Mouse (Mus musculus) hindbrain, postnatal 0 days (tissue): ENCODE results near the gene Kdm8. TPM values are rescaled to one million over a fixed set of nuclear protein-coding genes. Genes with fewer than 3 reads are reported as not detected.

Source experiments
- ATAC-seq: fragments of 200-750 bp; cut with Nextera tagmentation; 2 replicates; pipeline ENCODE4 v1.8.0; 2017; ENCODE audit warnings: mild to moderate bottlenecking, moderate TSS enrichment, moderate library complexity
- DNase-seq: peaks from one replicate; pipeline ENCODE4 v3.0.0-alpha.2; 2015; ENCODE audit warnings: low spot score
- H3K27ac ChIP-seq: fragments of 300-500 bp; sonication (generic); 2 replicates; pipeline ENCODE4 v1.5.1; 2014; ENCODE audit warnings: mild to moderate bottlenecking
- H3K27me3 ChIP-seq: fragments of 300-500 bp; sonication (generic); 2 replicates; pipeline ENCODE4 v1.6.1; 2014; ENCODE audit warnings: low read length, mixed read lengths; ENCODE audit not compliant: insufficient read depth
- H3K36me3 ChIP-seq: fragments of 300-500 bp; sonication (generic); 2 replicates; pipeline ENCODE4 v1.6.1; 2014; ENCODE audit warnings: low read length, mixed read lengths; ENCODE audit not compliant: insufficient read depth
- H3K4me1 ChIP-seq: fragments of 300-500 bp; sonication (generic); 2 replicates; pipeline ENCODE4 v1.6.1; 2014; ENCODE audit warnings: antibody characterized with exemption, low read length, mixed read lengths; ENCODE audit not compliant: insufficient read depth
- H3K4me2 ChIP-seq: fragments of 300-500 bp; sonication (generic); 2 replicates; pipeline ENCODE4 v1.6.1; 2014; ENCODE audit warnings: low read depth, mild to moderate bottlenecking, low read length, moderate library complexity, mixed read lengths
- H3K4me3 ChIP-seq: fragments of 300-500 bp; sonication (generic); 2 replicates; pipeline ENCODE4 v1.5.1; 2014; ENCODE audit warnings: low read length
- H3K9ac ChIP-seq: fragments of 300-500 bp; sonication (generic); replicated peaks from 2 replicates; pipeline ENCODE4 v1.6.1; 2014; ENCODE audit warnings: mild to moderate bottlenecking, low read length, moderate library complexity, mixed read lengths
- H3K9me3 ChIP-seq: fragments of 300-500 bp; sonication (generic); 2 replicates; pipeline ENCODE4 v1.6.1; 2016; ENCODE audit warnings: low read length, mixed read lengths
- CTCF ChIP-seq: IDR thresholded peaks from 2 replicates; pipeline ENCODE4 v1.5.1; 2016; ENCODE audit warnings: antibody characterized with exemption, control low read depth, low read depth
- WGBS: fragments of 180-500 bp; shearing (Covaris S2); extraction: QIAGEN DNeasy Blood & Tissue Kit; methylation state at CpG from one replicate; pipeline ENCODE4 v1.1.7; 2014; 5-methylcytosine and 5-hydroxymethylcytosine counted together
- polyA plus RNA-seq: library from polyadenylated mRNA; unstranded; fragments of >200 nt; fragmentation: Nextera tagmentation; extraction: Ambion mirVana; gene quantifications from 2 replicates; pipeline ENCODE4 v1.2.1, GENCODE M21; 2015
- total RNA-seq: library from RNA; depleted of rRNA; stranded (reverse); fragments of >200 nt; gene quantifications from 2 replicates; pipeline ENCODE4 v1.2.3, GENCODE M21; 2014

The Kdm8 gene
- total and polyA plus RNA-seq, 2 experiments from 2014 or later = 5.0 to 7.5 TPM

DNA sequence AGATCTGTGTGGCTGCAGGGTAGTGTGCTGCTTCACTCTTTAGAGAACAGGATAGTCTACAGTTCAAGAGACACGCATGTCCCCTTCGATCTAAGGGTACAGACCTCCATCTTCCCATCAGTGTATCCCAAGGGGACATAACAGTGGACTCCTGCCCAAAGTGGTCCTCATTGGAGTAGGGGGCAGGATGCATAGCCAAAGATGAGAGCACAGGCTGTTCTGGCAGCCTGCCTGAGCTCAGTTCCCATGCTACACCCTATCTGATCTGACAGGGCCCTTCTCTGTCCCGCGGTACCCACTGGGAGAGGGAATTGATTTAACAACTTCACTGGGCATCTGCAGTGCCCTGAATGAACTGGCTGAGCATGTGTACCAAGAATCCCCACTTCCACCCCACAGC, 9.2 kb downstream of the Kdm8 start:
- no peak overlapping the region for H3K4me3 ChIP-seq
- no peaks in the 10 kb centered on the region for H3K4me1 ChIP-seq
- H3K27me3 ChIP-seq = no peaks in the 10 kb centered on the region
- no peak overlapping the region for H3K4me2 ChIP-seq
- H3K9me3 ChIP-seq = no peaks in the 10 kb centered on the region
- peak; percentile 25; the same call in 1 of the 2 replicates for ATAC-seq
- DNase-seq = peak; percentile 47
- WGBS = 80% methylated on average over 4 of the region's 4 CpGs
- H3K36me3 ChIP-seq = no peaks in the 10 kb centered on the region
- no peak for TF ChIP-seq CTCF
- peak overlapping the region; percentile 7; the same call in 1 of the 2 replicates for H3K27ac ChIP-seq
- H3K9ac ChIP-seq = 0 out of 2 replicates have a peak overlapping the region, but pooled peaks have one; percentile 21

DNA sequence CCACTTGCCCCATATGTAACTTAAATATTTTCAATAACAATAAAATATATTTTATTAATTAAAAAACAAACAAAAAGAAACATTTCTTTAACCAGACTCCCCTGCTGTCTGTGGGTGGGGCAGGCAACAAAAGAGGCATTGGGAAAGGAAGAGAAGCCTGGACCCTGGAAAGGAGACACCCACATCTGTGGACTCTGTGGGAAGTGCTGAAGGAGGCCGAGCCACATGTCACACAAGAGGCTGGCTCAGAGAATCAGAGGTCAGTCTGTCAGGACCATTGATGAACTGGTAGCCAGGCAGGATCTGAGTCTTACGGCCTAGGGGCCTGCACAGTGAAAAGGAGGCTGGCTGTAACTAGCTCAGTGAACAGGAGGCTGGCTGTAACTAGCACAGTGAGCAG, 17.7 kb downstream of the Kdm8 start:
- Histone ChIP-seq H3K27me3 (no peaks in the 10 kb centered on the region), H3K4me1 (no peaks in the 10 kb centered on the region), H3K4me3 (no peak overlapping the region), H3K36me3 (peaks cover 5% of the 10 kb centered on the region), H3K4me2 (no peak overlapping the region), H3K9ac (no peak overlapping the region), H3K27ac (no peak overlapping the region), H3K9me3 (no peaks in the 10 kb centered on the region)
- no peak for DNase-seq
- no peak for TF ChIP-seq CTCF
- 47% methylated on average over 2 of the region's 2 CpGs for WGBS
- ATAC-seq = no peak

GRCm38 (mm10) chr7:125469937-125470336, 25.5 kb downstream of the Kdm8 start:
- no peaks in the 10 kb centered on the region for H3K4me1 ChIP-seq
- TF ChIP-seq CTCF = peak; percentile 94
- ATAC-seq (peak; percentile 50; the same call in 1 of the 2 replicates), DNase-seq (peak; percentile 83)
- peaks cover 20% of the 10 kb centered on the region for H3K36me3 ChIP-seq
- no peak overlapping the region for H3K27ac ChIP-seq
- no peak overlapping the region for H3K9ac ChIP-seq
- 27% methylated on average over 5 of the region's 5 CpGs for WGBS
- no peaks in the 10 kb centered on the region for H3K27me3 ChIP-seq
- no peak overlapping the region for H3K4me2 ChIP-seq
- H3K4me3 ChIP-seq = no peak overlapping the region
- H3K9me3 ChIP-seq = no peaks in the 10 kb centered on the region

- peaks cover 20% of the 10 kb centered on the region for H3K36me3 ChIP-seq
- DNase-seq (no peak), ATAC-seq (no peak)
- H3K4me2 ChIP-seq = no peak overlapping the region
- no peaks in the 10 kb centered on the region for H3K27me3 ChIP-seq
- no peak overlapping the region for H3K27ac ChIP-seq
- 97% methylated on average over 4 of the region's 4 CpGs for WGBS
- H3K4me1 ChIP-seq = peaks cover 8% of the 10 kb centered on the region; the same call in 1 of the 2 replicates
- H3K9ac ChIP-seq = no peak overlapping the region
- no peak overlapping the region for H3K4me3 ChIP-seq
- H3K9me3 ChIP-seq = no peaks in the 10 kb centered on the region
- TF ChIP-seq CTCF = no peak
Measured at GRCm38 (mm10) chr7:125470901-125471300, 26.4 kb downstream of the Kdm8 start.

DNA sequence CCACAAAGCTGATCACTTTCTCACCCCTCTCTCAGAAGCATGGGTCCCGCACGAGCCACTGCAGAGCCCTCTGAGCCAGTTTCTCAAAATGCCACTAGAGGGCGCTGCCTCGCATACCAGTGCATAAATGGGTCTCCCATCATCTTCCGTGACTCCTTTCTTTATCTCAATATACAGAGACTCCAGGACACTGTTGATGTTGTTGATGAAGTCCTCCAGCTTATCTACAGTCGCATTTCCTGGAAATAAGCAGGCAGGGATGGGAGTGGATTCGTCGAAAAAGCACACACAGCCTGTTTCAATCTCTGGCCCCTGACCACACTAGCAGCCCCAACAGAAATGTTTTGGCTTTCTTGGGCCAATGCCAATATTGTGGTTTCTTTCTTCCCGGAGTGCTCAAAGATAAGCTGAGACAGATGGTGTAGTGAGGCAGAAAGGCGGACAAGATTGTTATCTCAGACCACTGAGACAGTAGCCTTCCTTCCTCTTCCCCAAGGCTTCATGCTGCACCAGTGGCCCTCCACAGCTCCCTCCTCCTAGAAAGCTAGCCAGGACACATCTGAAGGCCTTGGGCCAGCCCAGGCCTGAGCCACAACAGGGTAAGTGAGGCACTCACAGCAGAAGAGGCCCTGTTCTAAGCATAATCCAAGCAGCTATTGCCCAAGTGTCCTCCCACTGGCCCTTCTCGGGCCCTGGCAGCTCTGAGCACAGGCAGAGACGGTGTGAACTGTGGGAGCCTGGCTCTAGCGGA, 27.7 kb downstream of the Kdm8 start:
- ATAC-seq = peak; percentile 57
- Histone ChIP-seq H3K9me3 (no peaks in the 10 kb centered on the region), H3K4me1 (peaks cover 14% of the 10 kb centered on the region; the same call in 1 of the 2 replicates), H3K27me3 (no peaks in the 10 kb centered on the region), H3K27ac (peak overlapping the region; percentile 70), H3K36me3 (peaks cover 15% of the 10 kb centered on the region), H3K4me2 (no peak overlapping the region), H3K9ac (peak overlapping the region; percentile 17; the same call in 1 of the 2 replicates), H3K4me3 (no peak overlapping the region)
- peak; percentile 93 for TF ChIP-seq CTCF
- 34% methylated on average over 13 of the region's 13 CpGs for WGBS
- peak; percentile 91 for DNase-seq

- H3K36me3 ChIP-seq = no peaks in the 10 kb centered on the region
- no peak overlapping the region for H3K4me3 ChIP-seq
- WGBS = 92% methylated on average over 4 of the region's 4 CpGs
- DNase-seq (no peak), ATAC-seq (no peak)
- no peaks in the 10 kb centered on the region for H3K9me3 ChIP-seq
- peaks cover 14% of the 10 kb centered on the region; the same call in 1 of the 2 replicates for H3K4me1 ChIP-seq
- TF ChIP-seq CTCF = no peak
- no peak overlapping the region for H3K9ac ChIP-seq
- H3K4me2 ChIP-seq = no peak overlapping the region
- no peaks in the 10 kb centered on the region for H3K27me3 ChIP-seq
- H3K27ac ChIP-seq = no peak overlapping the region
Measured at GRCm38 (mm10) chr7:125474535-125474934, 30.1 kb downstream of the Kdm8 start.
